ENCODE assay signal across 8 mouse cellular contexts in the genomic region with DNA sequence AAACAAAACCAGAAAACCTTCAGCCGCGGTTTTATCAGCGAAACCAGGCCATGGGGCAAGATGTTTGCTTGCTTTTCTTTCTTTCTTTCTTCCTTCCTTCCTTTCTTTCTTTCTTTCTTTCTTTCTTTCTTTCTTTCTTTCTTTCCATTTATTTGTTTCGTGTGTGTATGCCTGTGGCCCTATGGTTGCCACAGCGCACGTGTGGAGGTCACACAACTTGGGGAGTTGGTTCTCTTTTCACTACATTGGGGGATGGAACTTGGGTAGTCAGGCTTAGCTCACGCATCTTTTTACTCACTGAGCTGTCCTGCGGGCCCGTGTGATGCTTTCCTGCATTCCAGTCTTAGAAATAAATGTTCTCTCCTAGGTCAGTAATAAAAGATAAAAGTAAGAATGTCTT. TPM values are rescaled to one million over a fixed set of nuclear protein-coding genes. Genes with fewer than 3 reads are reported as not detected.
DNase-seq lines count a peak whose midpoint lies in the region; ATAC-seq lines count a peak whose summit lies in the region.

No protein-coding gene starts in this region.

- DNase-seq in adrenal gland, adult 2 months = peak; percentile 24
- no peak for DNase-seq in adrenal gland, postnatal 36 days
- DNase-seq in splenic B cell, adult 2 months (ENCODE audit: low read depth, low spot score) = peak; percentile 20
- DNase-seq in layer of hippocampus, postnatal 10 days (ENCODE audit: low spot score in 2 of 2) = no peak
- DNase-seq in frontal cortex, postnatal 14 days (ENCODE audit: low spot score in 2 of 2) = no peak

- peak overlapping the region; percentile 85 for H3K4me2 ChIP-seq in limb, embryonic 12.5 days

- no peak for ATAC-seq in megakaryocyte, adult 5-6 weeks (ENCODE audit: poor library complexity, severe bottlenecking)
- no peak for ATAC-seq in limb, embryonic 12.5 days (ENCODE audit: insufficient number of reproducible peaks, insufficient read depth, low FRiP score, low TSS enrichment, low read depth)

- peak overlapping the region; percentile 85 for H3K9ac ChIP-seq in limb, embryonic 12.5 days (replicated peaks)

- 10% methylated on average over 9 of the region's 9 CpGs for WGBS in limb, embryonic 12.5 days

- no peaks in the 10 kb centered on the region for H3K9me3 ChIP-seq in megakaryocyte, embryonic 14.5 days
- H3K9me3 ChIP-seq in limb, embryonic 12.5 days = no peaks in the 10 kb centered on the region

- H3K4me3 ChIP-seq in megakaryocyte, embryonic 14.5 days (replicated peaks) = peak overlapping the region; percentile 98
- H3K4me3 ChIP-seq in limb, embryonic 12.5 days (replicated peaks) = peak overlapping the region; percentile 87

- peaks cover 77% of the 10 kb centered on the region for H3K4me1 ChIP-seq in megakaryocyte, embryonic 14.5 days
- peaks cover 44% of the 10 kb centered on the region for H3K4me1 ChIP-seq in limb, embryonic 12.5 days (replicated peaks)

- H3K27ac ChIP-seq in limb, embryonic 12.5 days = peak overlapping the region; percentile 60; the same call in 1 of the 2 replicates

- no peaks in the 10 kb centered on the region for H3K27me3 ChIP-seq in megakaryocyte, embryonic 14.5 days (replicated peaks)
- no peaks in the 10 kb centered on the region for H3K27me3 ChIP-seq in limb, embryonic 12.5 days
- H3K27me3 ChIP-seq in splenic B cell, adult 2 months (ENCODE audit: control insufficient read depth, insufficient read depth, low read length, poor library complexity, severe bottlenecking) = no peaks in the 10 kb centered on the region

- peaks cover 30% of the 10 kb centered on the region for H3K36me3 ChIP-seq in megakaryocyte, embryonic 14.5 days (replicated peaks; ENCODE audit: low read length)
- peaks cover 26% of the 10 kb centered on the region for H3K36me3 ChIP-seq in limb, embryonic 12.5 days
- no peaks in the 10 kb centered on the region for H3K36me3 ChIP-seq in splenic B cell, adult 2 months (ENCODE audit: control insufficient read depth, insufficient read depth, low read length, poor library complexity, severe bottlenecking)

RNA-seq across cellular contexts. Expression of gene Camk2g, which starts 0.7 kb away (rescaled TPM):
- total RNA-seq in adrenal gland, adult 2 months (2021) = 10 to 100 TPM; 51.4 to 67.7 TPM
- polyA plus RNA-seq in adrenal gland, adult 2 months (2012; rRNA removed) = 41.7 and 42.8 TPM in 2 replicates
- total RNA-seq in adrenal gland, postnatal 36 days (2021) = 10 to 100 TPM; 45.8 to 54.6 TPM
- 11.9 and 12.1 TPM in 2 replicates for polyA plus RNA-seq in megakaryocyte, embryonic 14.5 days (2012; ENCODE audit: insufficient read depth, low replicate concordance)
- total RNA-seq in megakaryocyte, adult 5-6 weeks (2015) = 24.0 and 24.3 TPM in 2 replicates
- total RNA-seq in megakaryocyte, adult 5-6 weeks (2017) = 50.1 and 61.1 TPM in 2 replicates
- 59.0 and 67.8 TPM in 2 replicates for polyA plus RNA-seq in limb, embryonic 12.5 days (2016; fragmentation: Nextera tagmentation; extraction: Ambion mirVana)
- total RNA-seq in layer of hippocampus, postnatal 10 days (2021) = 100 to 1,000 TPM; 201 to 207 TPM

RNA-seq across cellular contexts. Expression of gene Plau, which starts 41.9 kb away (rescaled TPM):
- 10 to 100 TPM; 31.2 to 64.4 TPM for total RNA-seq in adrenal gland, adult 2 months (2021)
- polyA plus RNA-seq in adrenal gland, adult 2 months (2012; rRNA removed) = 1.8 and 1.9 TPM in 2 replicates
- 10 to 100 TPM; 33.9 to 59.2 TPM for total RNA-seq in adrenal gland, postnatal 36 days (2021)
- 0.35 TPM in 1 of 2 replicates, not detected in the other for polyA plus RNA-seq in megakaryocyte, embryonic 14.5 days (2012; ENCODE audit: insufficient read depth, low replicate concordance)
- 7.0 and 9.5 TPM in 2 replicates for total RNA-seq in megakaryocyte, adult 5-6 weeks (2015)
- 16.8 and 17.1 TPM in 2 replicates for total RNA-seq in megakaryocyte, adult 5-6 weeks (2017)
- polyA plus RNA-seq in limb, embryonic 12.5 days (2016; fragmentation: Nextera tagmentation; extraction: Ambion mirVana) = 0.64 and 0.68 TPM in 2 replicates
- 1 to 10 TPM; 4.3 to 4.6 TPM for total RNA-seq in layer of hippocampus, postnatal 10 days (2021)

Comparison
In these comparisons a context has a peak if more than half of its experiments do, and no peak if none do; other contexts are left out.
1. DNase-seq: peak in adrenal gland, adult 2 months (single experiment) and splenic B cell, adult 2 months (single experiment); none in adrenal gland, postnatal 36 days (0 of 2), layer of hippocampus, postnatal 10 days (0 of 2) and frontal cortex, postnatal 14 days (0 of 2).